Mouse (Mus musculus): ENCODE measurements around the gene Entpd3.

- TF ChIP-seq CTCF (IDR thresholded peaks at IDR 0.05; ENCODE audit: low read depth): no peak
- no peak for TF ChIP-seq EP300 (optimal IDR thresholded peaks at IDR 0.05)
Observed at GRCm38 (mm10) chr9:120603956-120604355, 64.3 kb downstream of the Entpd3 start.
